In genomic region chr17:83861444-83862133, GRCm38 (mm10) we compare ENCODE assay signal across 8 mouse cellular contexts. TPM values are rescaled to one million over a fixed set of nuclear protein-coding genes. Genes with fewer than 3 reads are reported as not detected.
A peak's percentile ranks its signal among the peaks of the same experiment; 100 is the strongest.
DNase-seq lines count a peak whose midpoint lies in the region; ATAC-seq lines count a peak whose summit lies in the region.

No protein-coding gene starts in this region.

- ATAC-seq in intestine, embryonic 14.5 days (replicated peaks; ENCODE audit: low FRiP score, low TSS enrichment, low read depth) = peak; percentile 92

- H3K4me1 ChIP-seq in intestine, embryonic 14.5 days (replicated peaks; ENCODE audit: control insufficient read depth, insufficient read depth, low read length) = 0 out of 2 replicates have a peak, but pooled peaks cover 3% of the 10 kb centered on the region

- under 1% methylated on average over 62 of the region's 62 CpGs for WGBS in intestine, embryonic 14.5 days

- peak; percentile 91 for DNase-seq in adipocyte (ENCODE audit: low spot score)
- peak; percentile 98 for DNase-seq in embryo, embryonic 10 days (ENCODE audit: low spot score)
- DNase-seq in gastrocnemius, postnatal 14 days = peak; percentile 92
- peak; percentile 100 for DNase-seq in intestine, embryonic 14.5 days (ENCODE audit: low spot score)
- peak; percentile 96 to 99 for DNase-seq in left cerebral cortex, postnatal 14 days (ENCODE audit: low spot score in 2 of 2)
- DNase-seq in mesoderm, embryonic 11.5 days (ENCODE audit: low read depth, low spot score) = peak; percentile 96
- peak; percentile 95 to 96 for DNase-seq in right cerebral cortex, postnatal 36 days (ENCODE audit: low spot score in 2 of 2)
- DNase-seq in yolk sac, embryonic 10.5 days (ENCODE audit: low spot score) = peak; percentile 99

- no peaks in the 10 kb centered on the region for H3K36me3 ChIP-seq in intestine, embryonic 14.5 days (ENCODE audit: control insufficient read depth, insufficient read depth, low read length)

- intact Hi-C loops in gastrocnemius, postnatal 14 days (cut with DNase I; ENCODE audit: low total_unique reads) = no loop called here
- intact Hi-C loops in left cerebral cortex, postnatal 14 days (cut with DNase I) = no loop called here

- peak overlapping the region; percentile 73 for H3K9ac ChIP-seq in intestine, embryonic 14.5 days (ENCODE audit: low read length)

- peak overlapping the region; percentile 58 for H3K4me2 ChIP-seq in intestine, embryonic 14.5 days (ENCODE audit: low read length)

- H3K4me3 ChIP-seq in intestine, embryonic 14.5 days (ENCODE audit: low read depth, low read length) = peak overlapping the region; percentile 61

- peak overlapping the region; percentile 89 for H3K27ac ChIP-seq in intestine, embryonic 14.5 days (ENCODE audit: low read depth)

- no peaks in the 10 kb centered on the region for H3K9me3 ChIP-seq in intestine, embryonic 14.5 days (ENCODE audit: control insufficient read depth, low read length)

- no peaks in the 10 kb centered on the region for H3K27me3 ChIP-seq in intestine, embryonic 14.5 days (replicated peaks; ENCODE audit: control insufficient read depth, insufficient read depth, low read length)

RNA-seq across cellular contexts. Expression of gene Haao, which starts 13.8 kb away (rescaled TPM):
- total RNA-seq in gastrocnemius, postnatal 14 days (2021) = not detected
- 0.26 and 0.38 TPM in 2 replicates for polyA plus RNA-seq in intestine, embryonic 14.5 days (2014; fragmentation: Nextera tagmentation; extraction: Ambion mirVana)
- total RNA-seq in left cerebral cortex, postnatal 14 days (2021) = under 1 TPM in 1 of 2 experiments, not detected in 1; 0.36 TPM

Comparison
In these comparisons a context has a peak if more than half of its experiments do, and no peak if none do; other contexts are left out.
1. Peak in every context shown above with its lines: DNase-seq, ATAC-seq, H3K4me3 ChIP-seq and H3K27ac ChIP-seq.